Mouse (Mus musculus) midbrain, embryonic 14.5 days (tissue): ENCODE data around the gene Ccdc22. TPM values are rescaled to one million over a fixed set of nuclear protein-coding genes. Genes with fewer than 3 reads are reported as not detected.

Experiments
- ATAC-seq: fragments of 200-750 bp; cut with Nextera tagmentation; 2 replicates; pipeline ENCODE4 v1.8.0; 2017; ENCODE audit warnings: moderate number of reproducible peaks, moderate library complexity; ENCODE audit not compliant: low FRiP score, low TSS enrichment
- DNase-seq: peaks from one replicate; pipeline ENCODE4 v3.0.0-alpha.2; 2015
- H3K27ac ChIP-seq: fragments of 300-500 bp; sonication (generic); replicated peaks from 2 replicates; pipeline ENCODE4 v1.5.1; 2014; ENCODE audit warnings: mild to moderate bottlenecking, low read depth, low read length, moderate library complexity
- H3K27me3 ChIP-seq: fragments of 300-500 bp; sonication (generic); 2 replicates; pipeline ENCODE4 v1.6.1; 2014; ENCODE audit warnings: low read length, control low read depth, mixed read lengths; ENCODE audit not compliant: control insufficient read depth, insufficient read depth
- H3K36me3 ChIP-seq: fragments of 300-500 bp; sonication (generic); 2 replicates; pipeline ENCODE4 v1.6.1; 2014; ENCODE audit warnings: low read length, control low read depth; ENCODE audit not compliant: control insufficient read depth, insufficient read depth
- H3K4me1 ChIP-seq: fragments of 300-500 bp; sonication (generic); 2 replicates; pipeline ENCODE4 v1.6.1; 2014; ENCODE audit warnings: mild to moderate bottlenecking, antibody characterized with exemption, low read length, control low read depth; ENCODE audit not compliant: control insufficient read depth, insufficient read depth
- H3K4me2 ChIP-seq: fragments of 300-500 bp; sonication (generic); 2 replicates; pipeline ENCODE4 v1.6.1; 2014; ENCODE audit warnings: mild to moderate bottlenecking, low read length, moderate library complexity
- H3K4me3 ChIP-seq: fragments of 300-500 bp; sonication (generic); replicated peaks from 2 replicates; pipeline ENCODE4 v1.5.1; 2014; ENCODE audit warnings: low read depth, low read length
- H3K9ac ChIP-seq: fragments of 300-500 bp; sonication (generic); replicated peaks from 2 replicates; pipeline ENCODE4 v1.6.1; 2014; ENCODE audit warnings: mild to moderate bottlenecking, low read length, moderate library complexity
- H3K9me3 ChIP-seq: fragments of 300-500 bp; sonication (generic); 2 replicates; pipeline ENCODE4 v1.6.1; 2016; ENCODE audit warnings: low read length, control low read depth, mixed read lengths; ENCODE audit not compliant: control insufficient read depth
- WGBS: fragments of 180-500 bp; shearing (Covaris S2); extraction: QIAGEN DNeasy Blood & Tissue Kit; methylation state at CpG from one replicate; pipeline ENCODE4 v1.1.7; 2014; 5-methylcytosine and 5-hydroxymethylcytosine counted together
- polyA plus RNA-seq: library from polyadenylated mRNA; unstranded; fragments of >200 nt; fragmentation: Nextera tagmentation; extraction: Ambion mirVana; gene quantifications from 2 replicates; pipeline ENCODE4 v1.2.1, GENCODE M21; 2014

The Ccdc22 gene
- polyA plus RNA-seq: 29.8 and 30.1 TPM in 2 replicates

DNA sequence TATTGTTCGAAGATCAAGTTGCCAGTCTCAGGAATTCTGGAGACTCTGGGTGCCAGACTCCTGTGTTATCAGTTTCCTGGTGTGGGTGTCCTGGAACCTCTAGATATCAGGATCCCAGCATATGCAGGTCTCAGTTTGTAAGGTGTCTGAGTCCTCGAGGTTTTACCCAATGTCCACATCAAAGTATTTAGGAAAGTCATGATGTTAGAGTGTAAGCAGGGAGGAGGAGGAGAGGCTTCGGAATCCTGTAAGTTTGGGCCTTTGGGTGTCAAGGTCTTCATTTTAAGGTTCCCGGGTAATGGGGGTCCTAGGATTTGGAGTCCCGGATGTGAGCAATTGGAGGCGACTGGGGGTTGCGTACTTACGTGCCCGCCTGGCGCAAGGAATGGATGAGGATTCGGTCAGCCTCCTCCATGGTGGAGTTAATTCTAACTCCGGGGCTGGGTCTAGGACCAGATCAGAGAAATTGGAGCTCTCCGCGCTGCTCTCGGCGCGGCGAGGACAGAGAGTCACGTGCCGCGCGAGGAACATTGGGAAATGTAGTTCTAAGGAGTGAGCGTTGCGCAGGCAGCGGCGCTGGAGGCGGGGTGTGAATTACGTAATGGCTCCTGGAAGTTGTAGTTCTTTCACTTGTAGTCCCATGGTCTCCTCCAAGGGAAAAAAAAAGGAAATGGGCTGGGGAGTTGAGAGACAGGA is at the start of gene Ccdc22:
Ccdc22 (minus strand) TSS at position 639 of the 696 bp plus-strand sequence.
- Histone ChIP-seq H3K27ac (peak within 1 kb of the TSS; percentile 60; the same call in 1 of the 2 replicates), H3K36me3 (no peaks in the 10 kb centered on the region), H3K9ac (peak within 1 kb of the TSS; percentile 58), H3K27me3 (no peaks in the 10 kb centered on the region), H3K4me2 (peak within 1 kb of the TSS; percentile 58), H3K4me3 (peak within 1 kb of the TSS; percentile 45), H3K4me1 (no peaks in the 10 kb centered on the region), H3K9me3 (no peaks in the 10 kb centered on the region)
- peak; percentile 85 for ATAC-seq
- DNase-seq: peak; percentile 93
- 22% methylated on average over 28 of the region's 28 CpGs for WGBS

DNA sequence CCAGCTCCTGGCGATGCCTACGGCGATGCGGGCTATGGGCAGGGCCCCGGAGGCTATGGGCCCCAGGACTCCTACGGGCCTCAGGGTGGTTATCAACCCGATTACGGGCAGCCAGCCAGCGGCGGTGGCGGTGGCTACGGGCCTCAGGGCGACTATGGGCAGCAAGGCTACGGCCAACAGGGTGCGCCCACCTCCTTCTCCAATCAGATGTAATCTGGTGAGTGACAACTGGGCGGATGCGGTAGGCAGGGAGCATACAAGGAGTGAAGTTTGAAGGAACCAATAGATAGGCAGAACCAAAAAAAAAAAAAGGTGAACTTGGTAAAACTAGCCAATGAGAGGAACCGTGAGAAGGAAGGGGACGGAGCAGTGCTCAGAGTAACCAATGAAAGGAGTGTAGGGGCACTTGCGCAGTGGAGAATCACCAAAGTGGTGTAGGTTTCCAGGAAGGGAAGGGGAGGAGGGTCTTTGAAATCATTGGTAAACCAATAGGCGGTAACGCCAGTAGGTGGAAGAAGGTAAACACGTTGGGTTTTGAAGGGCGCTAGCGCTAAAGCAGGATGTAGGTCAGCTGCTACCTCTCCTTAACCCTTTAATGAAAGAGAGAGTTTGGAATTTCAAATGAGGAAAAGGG is 43.5 kb upstream of the Ccdc22 start:
- H3K4me2 ChIP-seq: peak overlapping the region; percentile 50
- H3K9me3 ChIP-seq: no peaks in the 10 kb centered on the region
- H3K9ac ChIP-seq: no peak overlapping the region
- peaks cover 24% of the 10 kb centered on the region for H3K36me3 ChIP-seq
- peak; percentile 94 for ATAC-seq
- DNase-seq: peak; percentile 84
- peak overlapping the region; percentile 75; the same call in 1 of the 2 replicates for H3K27ac ChIP-seq
- no peaks in the 10 kb centered on the region for H3K27me3 ChIP-seq
- WGBS: 17% methylated on average over 25 of the region's 25 CpGs
- H3K4me3 ChIP-seq: peak overlapping the region; percentile 31
- H3K4me1 ChIP-seq: no peaks in the 10 kb centered on the region

DNA sequence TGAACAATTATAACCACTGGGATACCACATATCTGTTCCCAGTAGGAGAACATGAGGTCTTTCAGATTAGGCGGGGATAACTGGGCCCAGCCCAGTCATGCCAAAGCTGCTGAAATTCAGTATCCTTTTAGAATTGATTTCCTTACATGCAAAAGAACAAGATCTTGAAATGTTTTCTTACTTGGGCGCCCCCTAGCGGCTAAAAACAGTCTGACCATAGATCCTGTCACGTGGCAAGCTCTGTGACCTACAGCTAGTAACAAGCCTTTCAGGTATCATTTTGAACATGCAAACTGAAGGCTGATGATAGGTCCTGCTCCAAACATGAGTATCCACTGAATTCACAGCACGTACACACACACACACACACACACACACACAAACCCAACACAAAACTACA is 40.0 kb upstream of the Ccdc22 start:
- ATAC-seq (no peak), DNase-seq (peak; percentile 88)
- Histone ChIP-seq H3K36me3 (peaks cover 14% of the 10 kb centered on the region), H3K4me2 (no peak overlapping the region), H3K9ac (no peak overlapping the region), H3K27ac (no peak overlapping the region), H3K27me3 (no peaks in the 10 kb centered on the region), H3K9me3 (no peaks in the 10 kb centered on the region), H3K4me3 (no peak overlapping the region), H3K4me1 (no peaks in the 10 kb centered on the region)
- WGBS: 13% methylated on average over 5 of the region's 5 CpGs

DNA sequence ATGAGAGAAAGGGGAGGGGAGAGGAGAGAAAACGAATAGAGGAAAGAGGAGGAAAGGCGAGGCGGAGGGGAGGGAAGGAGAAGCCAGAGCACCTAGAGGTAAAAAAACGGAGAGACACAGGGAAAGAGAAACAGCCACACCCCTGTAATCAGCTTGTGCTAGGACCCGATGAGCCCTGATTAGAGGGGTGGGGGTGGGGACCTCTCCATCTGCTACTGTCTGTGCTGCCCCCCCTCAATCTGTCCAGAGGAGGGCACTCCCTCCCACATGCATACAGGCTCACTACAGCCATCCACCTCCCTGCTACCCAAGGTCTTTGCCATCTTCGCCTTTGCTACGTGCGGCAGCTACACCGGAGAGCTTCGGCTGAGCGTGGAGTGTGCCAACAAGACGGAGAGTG is 35.5 kb upstream of the Ccdc22 start:
- peaks cover 8% of the 10 kb centered on the region; the same call in 1 of the 2 replicates for H3K36me3 ChIP-seq
- DNase-seq (no peak), ATAC-seq (no peak)
- H3K9ac ChIP-seq: no peak overlapping the region
- H3K4me2 ChIP-seq: peak overlapping the region; percentile 62
- H3K9me3 ChIP-seq: no peaks in the 10 kb centered on the region
- no peak overlapping the region for H3K27ac ChIP-seq
- no peaks in the 10 kb centered on the region for H3K4me1 ChIP-seq
- H3K27me3 ChIP-seq: no peaks in the 10 kb centered on the region
- H3K4me3 ChIP-seq: peak overlapping the region; percentile 19; the same call in 1 of the 2 replicates
- 53% methylated on average over 12 of the region's 12 CpGs for WGBS

DNA sequence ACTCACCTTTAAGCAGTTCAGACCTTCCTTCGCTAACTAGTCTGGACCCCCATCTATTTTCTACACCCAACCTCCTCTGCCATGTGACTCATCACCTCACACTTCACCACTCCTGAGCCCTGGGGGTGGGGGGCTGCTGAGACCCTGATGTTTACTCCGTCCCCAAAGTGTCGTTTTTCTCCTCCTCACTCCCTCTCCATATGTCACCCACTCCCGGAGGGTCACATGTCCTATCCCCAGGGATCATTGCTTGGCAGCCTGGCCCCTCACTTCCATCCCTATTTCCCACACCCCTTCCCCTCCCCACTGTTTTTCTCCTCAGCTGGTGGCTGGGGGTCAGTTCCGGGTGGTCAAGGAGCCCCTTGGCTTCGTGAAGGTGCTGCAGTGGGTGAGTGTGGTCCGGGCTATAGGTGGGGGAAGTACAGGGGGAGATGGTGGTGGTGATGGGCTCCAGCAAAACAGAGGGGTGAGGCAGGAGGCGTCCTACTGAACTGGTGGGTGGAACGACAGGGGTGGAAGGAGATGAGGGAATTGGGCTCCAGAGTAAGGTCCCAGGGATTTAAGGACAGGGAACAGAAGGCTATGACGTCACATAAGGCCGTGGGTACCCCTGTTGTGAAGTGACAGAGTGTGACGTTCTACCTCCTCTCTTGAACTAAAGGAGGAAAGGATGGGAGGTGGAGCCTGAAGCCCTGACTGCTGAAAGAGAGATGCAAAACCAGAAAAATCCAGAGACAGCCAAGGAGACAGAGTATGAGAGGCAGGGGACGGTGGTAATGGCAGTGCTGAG is 34.4 kb upstream of the Ccdc22 start:
- Histone ChIP-seq H3K4me2 (peak overlapping the region; percentile 62), H3K9me3 (no peaks in the 10 kb centered on the region), H3K27ac (peak overlapping the region; percentile 80), H3K36me3 (peaks cover 6% of the 10 kb centered on the region; the same call in 1 of the 2 replicates), H3K27me3 (no peaks in the 10 kb centered on the region), H3K9ac (peak overlapping the region; percentile 69), H3K4me3 (peak overlapping the region; percentile 55), H3K4me1 (no peaks in the 10 kb centered on the region)
- no peak for ATAC-seq
- WGBS: 28% methylated on average over 13 of the region's 13 CpGs
- peak; percentile 31 for DNase-seq

DNA sequence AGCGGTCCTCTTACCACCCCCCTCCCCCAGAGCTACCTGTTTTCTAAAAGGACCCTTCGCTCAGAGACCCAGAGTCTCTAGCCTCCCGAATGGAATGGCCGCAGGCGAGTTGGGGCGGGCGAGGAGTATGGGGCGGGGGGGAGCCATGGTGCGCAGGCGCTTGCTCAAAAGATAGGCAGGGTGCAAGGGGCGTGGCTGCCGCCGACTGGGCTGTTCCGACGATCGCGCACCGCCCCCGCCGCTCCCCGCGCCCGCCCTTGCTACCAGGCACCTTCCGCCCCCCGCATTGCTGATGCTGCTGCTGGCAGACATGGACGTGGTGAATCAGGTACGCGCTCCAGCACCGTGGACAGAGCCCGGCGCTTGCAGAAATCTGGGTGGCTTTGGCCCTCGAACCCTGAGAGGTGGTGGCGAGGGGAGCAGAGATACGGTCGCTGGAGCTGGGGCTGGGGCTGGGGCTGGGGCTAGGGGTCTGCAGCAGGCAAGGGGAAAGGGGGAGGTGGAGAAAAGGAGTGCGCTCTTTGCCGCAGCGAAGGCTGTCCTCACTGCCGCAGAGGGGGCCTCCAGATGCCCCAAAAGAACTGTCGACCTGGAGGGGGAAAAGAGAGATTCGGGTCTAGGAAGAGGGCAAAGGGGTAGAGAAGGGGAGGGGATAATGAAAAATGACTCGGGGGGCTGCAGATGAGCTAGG is 33.2 kb upstream of the Ccdc22 start, which contains the start of gene Syp:
Syp (plus strand) TSS at position 71 of the 691 bp plus-strand sequence.
- 23% methylated on average over 41 of the region's 42 CpGs for WGBS

DNA sequence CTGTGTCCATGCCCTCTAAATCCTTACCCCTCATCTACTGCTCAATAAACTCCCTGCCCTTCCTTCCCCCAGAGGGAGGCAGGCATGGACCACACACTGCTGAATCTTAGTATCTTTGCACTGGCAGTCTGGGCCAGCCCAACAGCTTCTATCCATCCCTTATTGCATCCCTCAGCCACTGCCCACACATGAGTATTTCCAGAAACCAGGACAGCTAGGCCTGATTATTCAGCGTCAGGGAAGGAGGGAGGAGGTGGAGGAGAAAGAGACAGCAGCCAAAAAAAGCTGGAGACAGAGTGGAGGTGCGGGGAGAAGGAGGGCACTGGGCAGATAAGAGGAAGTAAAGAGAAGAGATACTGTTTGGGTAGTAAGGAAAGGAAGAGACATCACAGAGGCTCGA is 29.8 kb upstream of the Ccdc22 start:
- H3K4me1 ChIP-seq: no peaks in the 10 kb centered on the region
- H3K36me3 ChIP-seq: no peaks in the 10 kb centered on the region
- H3K9me3 ChIP-seq: no peaks in the 10 kb centered on the region
- H3K27ac ChIP-seq: no peak overlapping the region
- H3K4me3 ChIP-seq: no peak overlapping the region
- no peaks in the 10 kb centered on the region for H3K27me3 ChIP-seq
- DNase-seq (no peak), ATAC-seq (no peak)
- H3K9ac ChIP-seq: no peak overlapping the region
- H3K4me2 ChIP-seq: no peak overlapping the region
- 78% methylated on average over 3 of the region's 3 CpGs for WGBS

More for the DNA sequence above, 33.2 kb upstream of the Ccdc22 start, which contains the start of gene Syp:
- peak within 1 kb of the TSS; percentile 62 for H3K4me2 ChIP-seq
- H3K27ac ChIP-seq: peak within 1 kb of the TSS; percentile 80
- ATAC-seq: peak; percentile 88
- H3K36me3 ChIP-seq: no peaks in the 10 kb centered on the region
- no peaks in the 10 kb centered on the region for H3K4me1 ChIP-seq
- H3K27me3 ChIP-seq: no peaks in the 10 kb centered on the region
- no peaks in the 10 kb centered on the region for H3K9me3 ChIP-seq
- peak; percentile 90 for DNase-seq
- H3K4me3 ChIP-seq: peak within 1 kb of the TSS; percentile 55
- H3K9ac ChIP-seq: peak within 1 kb of the TSS; percentile 69

DNA sequence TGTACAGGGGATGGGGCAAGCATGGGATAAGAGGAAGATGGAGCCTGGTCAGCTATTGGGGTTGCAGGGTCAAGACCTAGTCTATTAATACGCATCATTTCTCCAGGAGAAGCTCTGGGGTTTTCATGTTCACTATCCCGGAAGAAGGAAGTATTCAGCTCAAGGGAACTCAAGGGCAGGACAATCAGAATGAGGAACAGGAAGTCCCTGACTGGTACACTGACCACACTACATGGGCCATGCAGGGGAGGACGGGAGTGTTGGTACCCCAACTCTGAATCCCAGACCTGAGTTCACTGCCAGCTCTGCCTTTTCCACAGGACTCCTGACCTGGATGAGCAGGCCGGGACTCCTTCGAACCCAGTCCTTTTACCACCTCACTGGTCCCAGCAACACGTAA is 27.2 kb upstream of the Ccdc22 start:
- H3K36me3 ChIP-seq: no peaks in the 10 kb centered on the region
- H3K9ac ChIP-seq: no peak overlapping the region
- ATAC-seq (no peak), DNase-seq (no peak)
- no peaks in the 10 kb centered on the region for H3K9me3 ChIP-seq
- H3K27ac ChIP-seq: no peak overlapping the region
- no peak overlapping the region for H3K4me2 ChIP-seq
- H3K4me3 ChIP-seq: no peak overlapping the region
- WGBS: 84% methylated on average over 6 of the region's 6 CpGs
- no peaks in the 10 kb centered on the region for H3K27me3 ChIP-seq
- no peaks in the 10 kb centered on the region for H3K4me1 ChIP-seq
